Mouse (Mus musculus) layer of hippocampus, postnatal 14 days (tissue): ENCODE measurements at regions not wholly inside any gene's neighbourhood (a gene's known extent, or its start where the extent isn't known, plus 50 kb on each side); places are given as distances from the start of the nearest gene placed in this dataset.

ENCODE experiments used
- DNase-seq, 2 experiments: peaks; one replicate each; pipeline ENCODE4 v3.0.0; 2021 to 2022; ENCODE audit warnings: low spot score in 2 of 2, mixed read lengths in 1 of 2

DNA sequence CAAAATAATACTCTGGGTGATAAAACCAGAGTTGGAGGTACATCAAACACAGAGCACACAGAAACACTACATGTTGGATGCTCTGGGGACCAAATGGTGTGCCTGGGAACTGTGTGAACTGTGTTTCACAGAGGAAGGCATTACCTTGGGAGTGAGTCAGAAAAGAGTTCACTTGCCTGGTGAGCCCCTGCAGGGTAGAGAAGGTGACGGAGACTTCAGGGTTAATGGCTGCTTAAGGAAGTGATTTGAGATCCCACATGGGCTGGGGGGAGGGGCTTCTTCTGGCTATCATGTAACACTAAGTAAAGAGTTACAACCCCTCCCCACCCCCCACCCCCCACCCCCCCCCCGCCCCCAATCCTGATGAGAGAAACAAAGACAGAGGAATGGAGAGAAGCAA is 164.6 kb downstream of the Gm45692 start:
- DNase-seq, result no peak

DNA sequence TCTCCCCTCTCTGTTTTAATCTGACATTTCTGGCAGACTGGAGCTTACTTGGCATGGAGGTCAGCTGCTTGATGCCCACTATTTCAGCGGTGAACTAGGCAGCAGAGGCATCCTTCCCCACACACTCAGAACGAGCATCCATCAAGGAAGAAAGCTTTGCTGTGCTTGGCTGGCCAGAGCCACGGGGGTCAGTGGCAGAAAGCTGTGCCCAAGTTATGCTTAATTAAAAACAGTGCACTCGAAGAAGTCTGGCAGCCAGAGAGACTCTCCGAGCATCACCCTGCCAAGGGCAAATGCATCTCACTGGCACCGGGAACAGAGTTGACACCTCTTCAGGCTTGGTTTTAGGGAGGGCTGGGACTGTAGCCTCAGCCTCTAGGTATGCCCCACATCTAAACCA is 168.3 kb downstream of the Gm45692 start:
- no peak for DNase-seq

DNA sequence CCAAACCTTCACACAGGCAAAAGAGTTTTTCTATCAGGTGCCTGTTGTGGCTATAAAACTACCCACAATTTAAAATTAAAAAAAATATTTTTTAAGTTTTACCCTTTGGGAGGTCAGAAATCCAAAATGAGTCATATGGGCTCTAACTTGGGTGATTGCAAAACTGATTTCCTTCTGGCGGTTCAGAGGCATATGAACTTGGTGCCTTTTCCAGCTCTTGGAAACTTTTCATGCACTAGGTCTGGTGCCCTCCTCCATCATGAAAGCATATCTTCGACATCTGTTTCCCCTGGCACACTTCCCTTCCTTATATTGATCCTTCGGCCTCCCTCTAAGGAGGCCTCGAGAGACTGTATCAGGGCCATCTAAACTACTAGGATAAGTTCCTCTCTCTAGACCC is 168.8 kb downstream of the Gm45692 start:
- no peak for DNase-seq

DNA sequence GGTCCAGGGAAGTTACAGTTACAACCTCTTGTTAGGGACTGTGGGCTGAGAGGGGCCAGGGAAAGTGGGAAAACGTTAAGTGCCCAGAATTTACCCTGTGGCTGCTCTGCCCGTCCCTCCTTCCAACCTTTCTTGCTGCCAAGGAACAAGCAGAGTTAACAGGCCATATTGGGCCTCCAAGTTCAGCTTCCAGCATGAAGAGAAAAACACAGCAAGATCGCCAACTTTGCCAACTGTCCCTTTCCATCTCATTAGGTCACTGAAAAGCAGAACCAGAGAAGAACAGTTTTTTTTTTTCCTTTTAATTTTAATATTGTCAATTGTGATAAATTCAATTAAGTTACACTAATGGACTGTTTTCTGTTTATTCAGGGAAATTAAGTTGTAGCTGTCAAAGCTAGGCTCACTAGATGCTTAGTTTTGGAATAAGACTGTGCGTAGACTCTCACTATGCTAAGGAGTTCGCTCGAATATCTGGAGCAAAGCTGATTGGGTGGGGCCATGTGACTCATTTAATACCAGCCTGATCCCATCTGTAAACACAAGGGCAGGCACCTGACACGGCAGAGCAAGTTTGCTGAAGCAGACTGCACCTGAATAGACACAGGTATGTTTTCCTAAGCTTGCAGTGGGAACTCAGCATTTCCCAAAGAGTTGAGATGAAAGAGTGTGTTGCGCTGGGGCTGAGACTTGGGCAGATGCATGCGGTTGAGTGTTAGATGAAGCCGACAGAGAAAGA is 178.9 kb downstream of the Gm45692 start:
- peak in 1 of 2 experiments; percentile 24 for DNase-seq

DNA sequence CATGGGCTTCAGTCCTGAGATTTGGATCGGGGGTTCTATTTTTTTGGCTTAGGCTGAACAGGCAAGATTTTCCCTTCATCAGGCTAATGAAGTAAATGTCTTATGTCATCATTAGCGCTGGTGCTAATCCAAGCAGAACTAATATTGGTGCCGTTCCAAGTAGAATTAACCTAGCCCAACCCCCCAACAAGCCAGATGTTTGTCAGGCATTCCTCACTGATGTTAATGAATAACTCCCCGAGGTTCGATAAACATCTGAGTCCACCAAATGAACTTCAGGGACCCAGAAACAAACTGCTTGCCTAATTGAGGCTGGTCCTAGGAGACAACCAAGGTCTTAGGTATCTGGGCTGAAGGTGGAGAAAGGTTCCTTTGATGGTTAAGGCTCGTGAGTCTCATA is 180.9 kb downstream of the Gm45692 start:
- DNase-seq, result no peak

DNA sequence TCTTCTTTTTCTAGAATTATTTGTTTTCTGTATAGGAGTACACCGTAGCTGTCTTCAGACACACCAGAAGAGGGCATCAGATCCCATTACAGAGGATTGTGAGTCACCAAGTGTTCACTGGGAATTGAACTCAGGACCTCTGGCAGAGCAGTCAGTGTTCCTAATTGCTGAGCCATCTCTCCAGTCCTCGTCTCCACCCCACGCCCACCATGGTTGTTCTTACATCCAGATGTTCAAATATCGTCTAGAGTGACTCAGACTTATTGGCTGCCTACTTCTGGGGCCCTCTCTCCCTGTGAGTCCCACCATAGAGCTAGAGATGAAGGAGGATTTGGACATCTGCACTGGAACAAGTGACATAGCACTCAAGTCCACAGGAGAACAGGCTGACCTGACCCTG is 182.6 kb downstream of the Gm45692 start:
- no peak for DNase-seq

DNA sequence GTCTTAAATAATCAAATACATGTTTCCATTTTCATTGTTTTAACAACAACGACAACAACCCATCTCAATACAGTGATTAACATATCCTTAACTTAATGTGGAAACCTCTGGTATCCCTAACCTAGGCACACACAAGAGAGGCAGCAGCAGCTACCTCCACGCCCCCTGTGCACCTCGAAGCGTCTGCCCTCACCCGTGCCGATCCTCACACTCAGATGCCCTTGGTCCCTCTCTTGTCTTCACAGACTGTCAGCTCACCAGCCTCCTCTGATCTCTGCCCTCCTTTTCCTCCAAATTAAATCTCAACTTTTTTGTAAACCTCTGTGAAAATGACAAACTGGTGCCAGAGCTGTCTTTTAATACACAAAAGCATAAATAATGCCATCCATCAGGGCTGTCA is 185.2 kb downstream of the Gm45692 start:
- no peak for DNase-seq

DNA sequence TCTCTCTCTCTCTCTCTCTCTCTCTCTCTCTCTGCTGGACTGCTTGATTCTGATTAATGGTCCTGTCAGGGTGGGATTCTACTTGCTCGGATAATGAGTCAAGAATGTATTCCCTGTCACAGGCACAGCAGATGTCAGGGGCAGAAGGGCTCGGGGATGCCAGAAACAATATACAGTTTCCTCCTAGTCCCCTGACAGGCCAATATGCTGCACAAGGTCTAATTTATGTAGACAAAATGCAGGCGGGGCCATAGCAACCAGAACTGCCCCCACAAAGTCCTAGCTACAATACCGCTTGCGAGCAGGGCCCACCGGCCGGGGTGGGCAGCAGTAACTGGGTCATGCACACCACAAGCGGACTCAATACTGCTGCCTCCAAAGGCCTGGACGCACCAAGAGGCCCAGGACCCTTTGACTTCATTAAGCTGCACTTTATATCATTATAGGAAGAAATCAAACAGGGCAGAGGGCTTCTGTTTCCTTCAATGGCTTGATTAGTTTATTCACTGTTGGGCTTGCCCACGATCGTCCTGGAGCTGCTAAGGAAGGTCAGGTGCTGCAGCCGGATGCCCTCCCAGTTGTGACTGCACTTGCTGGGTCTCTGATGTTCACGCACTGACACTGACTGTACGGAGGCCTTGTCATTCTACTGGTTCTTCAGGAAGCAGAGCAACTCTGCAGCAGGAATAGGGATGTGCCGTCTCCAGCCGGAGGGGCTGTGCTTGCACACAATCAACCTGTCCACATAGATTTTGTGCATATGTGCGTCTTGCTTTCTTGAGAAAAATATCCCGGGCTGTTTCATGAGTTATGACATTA is 185.9 kb downstream of the Gm45692 start:
- DNase-seq, result no peak

DNA sequence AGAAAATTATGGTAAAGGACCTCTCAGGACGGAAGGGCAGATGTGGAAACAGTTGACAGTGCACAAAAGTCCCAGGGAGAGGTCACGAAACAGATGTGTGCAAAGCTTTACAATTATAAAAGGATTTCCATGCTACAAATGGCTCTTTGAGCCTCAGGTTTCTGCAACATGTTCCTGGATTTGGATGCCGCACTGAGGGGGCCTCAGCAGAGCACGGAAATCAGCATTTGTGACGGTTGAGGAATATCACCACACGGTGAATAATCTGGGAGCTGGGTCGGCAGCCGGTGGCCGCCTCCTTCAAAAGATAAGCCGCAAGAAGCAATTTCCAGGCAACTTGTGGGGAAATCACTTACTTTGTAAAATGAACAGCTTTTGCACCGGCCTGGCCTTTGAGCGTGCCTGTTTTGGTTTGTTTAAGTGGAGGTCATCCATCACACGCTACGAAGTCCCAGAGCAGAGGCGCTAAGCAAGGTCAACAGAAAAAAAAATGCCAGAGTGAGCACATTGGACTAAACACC is 188.8 kb downstream of the Gm45692 start:
- DNase-seq, result no peak

DNA sequence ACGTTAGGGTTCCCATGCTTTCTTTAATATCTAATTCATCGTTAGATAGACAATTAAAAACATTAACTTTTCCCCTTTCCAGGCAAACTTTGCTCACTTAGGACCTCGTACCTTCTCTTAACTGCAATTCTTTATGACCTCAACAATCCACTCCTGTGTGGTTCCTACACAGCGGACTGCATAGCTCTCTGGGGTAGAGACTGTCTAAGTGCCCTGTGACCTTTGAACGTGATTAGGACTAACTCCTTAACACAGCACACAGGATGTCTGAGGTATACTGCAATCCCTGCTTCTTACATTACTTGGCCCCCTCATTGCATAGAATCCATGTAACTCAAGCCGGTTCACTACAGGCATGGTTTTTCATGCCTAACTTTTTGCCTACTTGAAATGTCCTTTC is 190.4 kb downstream of the Gm45692 start:
- no peak for DNase-seq

DNA sequence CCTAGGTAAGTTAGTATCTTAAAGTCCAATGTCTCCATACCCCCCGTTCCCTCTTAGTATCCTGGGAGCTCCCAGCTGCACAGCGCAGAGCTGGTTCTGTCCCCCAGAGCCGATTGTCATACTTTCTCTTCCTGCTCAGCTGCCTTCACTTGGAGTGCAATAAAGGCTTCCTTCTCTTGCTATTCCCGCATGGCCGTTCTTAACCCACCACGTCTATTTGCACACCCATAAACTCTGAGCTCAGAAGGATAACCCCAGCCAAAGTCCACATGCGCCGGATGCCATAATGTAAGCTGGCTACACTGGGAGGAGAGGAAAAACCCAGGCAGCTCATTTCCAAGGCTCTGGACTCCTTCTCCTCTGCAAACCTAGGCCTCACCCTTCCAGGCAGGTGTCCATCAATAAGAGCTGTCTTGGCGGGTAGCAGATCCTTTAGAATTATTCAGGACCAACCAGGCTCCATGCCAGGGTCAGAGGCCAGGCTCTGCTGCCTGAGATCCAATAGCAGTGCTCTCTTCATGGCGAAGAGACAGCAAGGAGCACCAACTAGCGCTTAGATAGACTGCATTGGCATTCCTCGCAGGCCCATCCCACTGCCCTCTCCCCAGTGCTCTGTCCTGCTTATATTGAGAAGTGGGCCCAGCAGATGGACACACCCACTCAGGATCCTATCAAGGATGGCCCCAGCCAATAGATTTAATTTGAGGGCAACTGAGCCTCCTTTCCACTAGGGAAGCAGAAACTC is 204.4 kb downstream of the Gm45692 start:
- DNase-seq, result no peak

DNA sequence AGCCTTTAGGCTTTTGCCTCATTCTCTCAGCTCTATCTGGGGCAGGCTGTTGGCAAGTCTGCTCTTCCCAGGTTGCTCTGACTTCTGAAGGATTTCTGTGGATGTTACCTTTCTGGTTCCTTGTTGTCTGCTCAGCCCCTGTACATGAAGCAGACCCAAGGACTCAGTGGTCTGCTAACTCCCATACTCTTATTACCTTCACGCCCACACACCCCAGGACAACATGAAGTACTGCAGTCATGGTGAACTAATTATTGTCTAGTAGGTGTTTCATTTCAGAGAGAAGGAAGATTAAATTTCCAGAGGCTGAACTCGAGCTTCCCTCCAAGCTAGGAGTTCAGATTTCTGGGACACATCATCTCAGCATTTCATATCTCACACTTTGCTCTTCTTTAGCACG is 205.3 kb downstream of the Gm45692 start:
- DNase-seq, result no peak

DNA sequence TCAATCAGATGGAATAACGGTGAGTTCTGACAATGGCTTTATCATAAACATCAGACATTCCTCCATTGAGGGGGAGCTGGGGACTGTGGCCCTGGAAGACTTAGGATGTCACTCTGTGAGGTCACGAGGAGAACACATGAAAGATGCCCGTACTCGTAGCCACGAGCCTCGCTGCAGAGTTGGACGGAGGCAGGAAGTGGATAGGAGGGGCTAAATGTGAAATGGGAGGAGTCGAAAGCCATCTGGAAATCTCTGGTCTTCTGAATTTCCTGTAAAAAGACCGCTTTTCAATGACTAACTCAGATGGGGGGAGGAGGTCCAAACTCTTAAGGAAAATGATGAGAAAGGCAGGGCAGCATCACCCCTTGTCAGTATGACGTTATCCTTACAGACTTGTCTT is 210.5 kb downstream of the Gm45692 start:
- DNase-seq, result no peak

DNA sequence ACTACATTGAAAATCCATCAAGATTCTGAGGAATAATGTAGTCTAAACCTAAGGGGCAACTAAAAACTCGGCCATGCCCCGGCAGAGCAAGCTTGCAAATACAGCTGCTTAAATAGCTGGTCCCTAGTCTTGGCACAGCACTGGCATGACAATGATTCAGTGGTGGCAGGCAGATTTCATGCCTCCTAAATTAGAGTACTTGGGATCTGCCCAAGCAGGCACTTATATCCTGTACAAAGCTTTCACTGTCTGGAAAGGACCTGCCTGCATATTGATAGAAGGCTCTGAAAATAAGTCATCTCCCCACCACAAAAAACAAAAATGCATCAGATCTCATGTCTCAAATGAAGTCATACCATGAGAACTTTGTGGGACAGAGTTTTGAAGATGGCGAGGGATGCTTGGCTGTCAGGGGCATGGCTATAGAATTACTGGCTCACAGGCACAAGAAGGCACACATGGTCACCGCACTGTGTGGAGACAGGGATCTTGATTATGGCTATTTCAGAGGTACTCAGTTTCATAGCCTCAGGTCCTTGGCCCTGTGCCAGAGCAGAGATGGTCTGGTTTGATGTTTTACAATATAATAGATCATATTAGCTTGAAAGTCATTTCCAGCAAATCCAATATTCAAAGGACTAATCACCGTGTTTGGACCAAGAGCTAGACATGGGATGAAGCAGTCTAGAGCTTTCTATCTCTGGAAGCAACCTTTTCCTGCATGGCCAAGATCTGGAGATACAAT is 217.7 kb downstream of the Gm45692 start:
- no peak for DNase-seq

DNA sequence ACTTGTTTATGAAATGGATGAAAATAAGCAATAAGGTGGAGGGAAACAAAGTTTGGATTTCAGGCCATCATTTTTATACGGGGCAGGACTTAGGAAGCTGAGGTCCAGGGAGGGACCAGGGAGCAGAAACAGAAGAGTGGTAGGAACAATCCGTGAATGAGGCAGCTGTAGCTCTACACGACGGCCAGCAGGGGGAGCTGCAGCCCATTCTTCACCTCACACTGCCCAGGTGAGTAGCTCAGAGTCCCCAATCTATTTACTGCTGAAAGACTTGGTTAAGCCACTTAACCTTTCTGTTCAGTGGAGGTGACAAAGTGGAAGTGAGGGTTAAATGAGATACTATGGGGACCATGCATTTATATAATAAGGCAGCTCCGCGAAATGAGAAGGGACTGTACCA is 225.7 kb downstream of the Gm45692 start:
- peak; percentile 42 to 56 for DNase-seq

DNA sequence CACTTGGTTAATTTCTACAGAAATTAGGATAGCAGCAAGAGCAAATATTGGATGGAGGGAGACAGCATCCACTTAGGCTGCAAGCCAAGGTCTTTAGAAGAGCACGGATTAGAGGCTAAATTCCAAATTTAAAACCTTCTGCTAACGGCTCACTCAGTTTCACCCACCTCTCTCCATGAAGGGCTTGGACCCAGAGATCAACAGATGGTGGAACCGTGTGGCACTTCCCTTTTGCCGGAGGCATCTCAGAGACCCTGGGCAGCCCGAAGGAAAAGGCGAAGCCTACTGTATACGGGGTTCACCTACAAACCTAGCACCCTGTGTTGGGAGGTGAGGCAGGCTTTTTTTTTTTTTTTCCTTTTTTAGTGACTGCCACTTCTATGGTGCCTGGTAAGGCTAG is 229.9 kb downstream of the Gm45692 start:
- no peak for DNase-seq

DNA sequence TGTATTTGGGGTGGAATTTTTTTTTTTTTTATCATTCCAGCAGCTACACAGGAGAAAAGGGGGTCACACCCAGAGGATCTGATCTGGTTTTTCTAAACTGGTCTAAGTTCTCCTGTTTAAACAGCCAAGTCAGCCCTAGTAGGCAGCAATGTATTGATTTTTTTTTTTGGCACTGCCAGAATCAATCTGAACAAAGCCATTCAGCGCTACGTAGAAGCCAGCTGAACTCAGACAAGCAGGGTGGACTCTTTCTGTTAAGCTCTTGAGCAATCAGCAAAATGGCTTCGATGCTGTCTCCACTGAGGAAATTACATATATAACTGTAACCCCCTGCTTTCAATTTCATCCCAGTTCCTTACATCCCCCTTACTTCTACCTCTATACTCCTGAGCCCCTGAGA is 230.5 kb downstream of the Gm45692 start:
- DNase-seq, result no peak

DNA sequence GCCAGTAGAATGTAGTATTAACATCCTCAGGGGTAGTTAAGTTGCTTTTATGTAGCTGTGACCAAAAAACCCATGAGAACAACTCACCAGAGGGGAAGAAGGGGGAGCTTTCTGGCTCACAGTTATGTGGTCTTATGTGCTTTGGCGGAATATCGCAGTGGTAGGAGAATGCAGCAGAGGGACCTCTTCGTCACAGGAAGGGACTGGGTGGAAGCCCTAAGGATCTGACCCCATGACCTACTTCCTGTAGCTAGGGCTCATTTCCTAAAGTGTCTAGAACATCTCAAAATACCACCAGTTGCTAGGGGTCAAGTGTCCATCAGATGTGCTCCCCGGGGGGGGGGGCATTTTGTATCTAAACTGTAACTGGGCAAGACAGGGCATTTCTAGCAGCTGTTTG is 231.3 kb downstream of the Gm45692 start:
- no peak for DNase-seq

DNA sequence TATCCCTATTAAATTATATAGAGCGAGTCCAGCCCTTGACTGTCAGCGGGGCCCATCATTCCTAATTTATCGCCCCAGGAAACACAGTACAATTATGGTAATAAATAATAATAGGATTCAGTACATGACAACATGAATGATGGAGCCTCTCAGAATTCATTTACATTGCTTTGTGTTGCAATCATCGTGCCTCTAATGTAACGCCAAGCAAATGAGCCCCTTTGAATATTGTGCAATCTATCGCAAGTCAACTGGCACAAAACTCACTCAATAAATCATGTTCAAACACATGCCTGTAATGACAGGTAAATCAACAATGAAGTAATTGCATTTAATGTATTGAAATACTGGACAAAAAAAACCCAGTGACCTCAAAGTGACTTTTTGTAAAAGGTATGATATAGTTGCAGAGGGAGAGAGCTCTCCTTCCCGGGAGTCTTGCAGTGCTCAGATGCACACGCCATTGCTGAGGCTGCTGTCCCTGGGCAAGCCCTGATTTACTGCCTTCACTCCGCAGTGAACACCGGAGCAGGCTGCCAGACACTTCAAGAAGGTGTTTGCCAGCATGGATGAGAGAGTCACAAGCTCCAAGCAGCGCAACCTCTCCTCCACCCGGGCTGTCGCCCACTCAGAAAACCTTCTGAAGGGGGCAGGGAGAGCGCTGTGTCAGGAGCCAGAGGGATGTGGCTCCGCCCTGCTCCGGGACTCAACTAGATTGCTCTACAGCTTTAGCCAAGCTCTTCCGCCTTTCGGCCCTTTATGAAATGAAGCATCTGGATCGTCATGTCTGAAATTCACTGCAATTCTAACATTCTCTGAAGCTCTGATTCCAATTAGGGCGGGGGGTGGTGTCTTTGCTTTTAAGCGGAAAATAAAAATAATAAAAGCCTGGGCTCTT is 232.6 kb downstream of the Gm45692 start:
- DNase-seq, result no peak

DNA sequence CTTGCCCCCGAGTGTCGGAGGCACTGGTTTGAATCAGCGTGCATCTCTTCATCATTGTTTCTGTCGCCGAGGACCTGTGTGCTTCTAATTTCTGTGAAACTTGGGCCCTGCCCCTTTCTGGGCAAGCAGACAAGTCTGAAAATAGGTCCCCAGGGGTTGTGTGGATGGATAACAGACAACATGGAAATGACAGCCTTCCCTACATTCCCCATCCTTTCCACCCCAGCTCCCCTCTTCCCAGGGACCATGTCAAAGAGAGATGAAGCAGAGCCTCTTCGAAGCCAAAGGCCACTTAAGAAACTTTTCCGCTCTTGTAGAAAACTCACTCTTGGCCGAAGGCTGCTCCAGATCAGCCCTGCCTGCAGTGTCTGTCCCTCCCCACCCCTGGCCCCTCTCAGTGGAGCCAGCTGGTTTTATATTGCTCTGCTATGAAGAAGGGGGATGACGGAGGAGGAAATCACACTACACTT is 233.2 kb downstream of the Gm45692 start:
- peak in 1 of 2 experiments; percentile 15 for DNase-seq
